Mouse (Mus musculus) liver, adult 10 weeks (tissue): ENCODE measurements around the gene Znrf2. TPM values are rescaled to one million over a fixed set of nuclear protein-coding genes. Genes with fewer than 3 reads are reported as not detected.

ENCODE experiments used
- polyA plus RNA-seq: library from polyadenylated mRNA; stranded (reverse); fragments of 350-450 nt; fragmentation: Illumina TruSeq; extraction: RNeasy Lipid Tissue Mini Kit (QIAGEN cat#74804); gene quantifications from one replicate; pipeline ENCODE4 v1.2.3, GENCODE M21; 2014; ENCODE audit warnings: low read depth, low replicate concordance

The Znrf2 gene
- polyA plus RNA-seq, result 53.3 TPM

GRCm38 (mm10) chr6:54816388-54817065 is at the start of gene Znrf2:
Gene Znrf2, plus strand, starts transcription at chr6:54816916.

Other genes starting within 250 kb of the Znrf2 start
- gene Plekha8, start 221.8 kb upstream of the Znrf2 start, polyA plus RNA-seq, result 16.2 TPM
- 9.3 TPM for gene Fkbp14, start 219.6 kb upstream of the Znrf2 start, polyA plus RNA-seq
- gene Mturn, start 135.3 kb upstream of the Znrf2 start, polyA plus RNA-seq, result 1.4 TPM
- gene Nod1, start 155.7 kb downstream of the Znrf2 start, polyA plus RNA-seq, result 4.1 TPM
- 28.5 TPM for gene Ggct, start 176.0 kb downstream of the Znrf2 start, polyA plus RNA-seq
- 40.3 TPM for gene Gars, start 221.1 kb downstream of the Znrf2 start, polyA plus RNA-seq